Mouse (Mus musculus): ENCODE results near the gene Gm49368. TPM values are rescaled to one million over a fixed set of nuclear protein-coding genes. Genes with fewer than 3 reads are reported as not detected.
"Not testable (repeated sequence)": the region's sequence is repeated elsewhere in the genome, so short reads cannot be mapped to it uniquely, and the experiment has no call there.

Gm49368 gene
- polyA plus RNA-seq, 1 experiment from 2014 or later, result not detected

DNA sequence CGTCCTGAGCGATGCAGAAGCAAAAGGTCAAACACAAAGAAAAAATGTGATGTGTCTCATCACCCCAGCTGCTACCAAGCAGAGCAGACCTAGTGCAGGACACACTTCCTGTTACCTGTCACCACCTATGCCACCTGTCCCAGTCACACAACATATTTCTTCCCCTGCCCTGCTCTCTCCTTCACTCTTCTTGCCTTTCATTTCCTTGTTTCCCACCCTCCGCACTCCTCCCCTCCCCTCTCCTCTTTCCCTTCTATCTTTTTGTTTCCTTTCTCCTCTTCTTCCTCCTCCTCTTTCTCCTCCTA, 29.5 kb upstream of the Gm49368 start:
- H3K9ac ChIP-seq, result no peak overlapping the region
- no peaks in the 10 kb centered on the region for H3K36me3 ChIP-seq
- H3K9me3 ChIP-seq, result no peaks in the 10 kb centered on the region
- ATAC-seq, result peak; percentile 49
- H3K4me1 ChIP-seq (replicated peaks), result no peaks in the 10 kb centered on the region
- H3K27me3 ChIP-seq (replicated peaks), result no peaks in the 10 kb centered on the region
- H3K4me2 ChIP-seq (replicated peaks), result no peak overlapping the region; the same call in 1 of the 2 replicates
- 80% methylated on average over 3 of the region's 3 CpGs for WGBS
- H3K4me3 ChIP-seq (replicated peaks), result no peak overlapping the region
- H3K27ac ChIP-seq, result peak overlapping the region; percentile 80

DNA sequence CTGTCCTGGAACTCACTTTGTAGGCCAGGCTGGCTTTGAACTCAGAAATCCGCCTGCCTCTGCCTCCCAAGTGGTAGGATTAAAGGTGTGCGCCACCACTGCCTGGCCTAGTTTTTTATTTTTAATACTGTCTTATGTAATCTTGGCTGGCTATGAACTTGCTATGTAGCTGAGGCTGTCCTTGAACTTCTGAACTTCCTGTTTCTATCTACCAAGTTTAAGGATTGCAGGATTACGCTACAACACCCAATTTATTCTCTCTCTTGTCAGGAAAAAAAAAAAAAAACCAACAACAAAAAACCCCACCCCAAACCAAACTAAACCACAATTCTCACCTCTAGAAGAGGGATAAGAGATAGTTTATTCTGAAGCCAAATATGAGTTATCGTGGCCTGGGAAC, 28.9 kb upstream of the Gm49368 start:
- Histone ChIP-seq H3K4me1 (replicated peaks) (no peaks in the 10 kb centered on the region), H3K9ac (no peak overlapping the region), H3K27me3 (replicated peaks) (no peaks in the 10 kb centered on the region), H3K9me3 (no peaks in the 10 kb centered on the region), H3K36me3 (no peaks in the 10 kb centered on the region), H3K27ac (no peak overlapping the region), H3K4me2 (replicated peaks) (no peak overlapping the region), H3K4me3 (replicated peaks) (no peak overlapping the region)
- no peak for ATAC-seq
- 84% methylated on average over 4 of the region's 4 CpGs for WGBS

DNA sequence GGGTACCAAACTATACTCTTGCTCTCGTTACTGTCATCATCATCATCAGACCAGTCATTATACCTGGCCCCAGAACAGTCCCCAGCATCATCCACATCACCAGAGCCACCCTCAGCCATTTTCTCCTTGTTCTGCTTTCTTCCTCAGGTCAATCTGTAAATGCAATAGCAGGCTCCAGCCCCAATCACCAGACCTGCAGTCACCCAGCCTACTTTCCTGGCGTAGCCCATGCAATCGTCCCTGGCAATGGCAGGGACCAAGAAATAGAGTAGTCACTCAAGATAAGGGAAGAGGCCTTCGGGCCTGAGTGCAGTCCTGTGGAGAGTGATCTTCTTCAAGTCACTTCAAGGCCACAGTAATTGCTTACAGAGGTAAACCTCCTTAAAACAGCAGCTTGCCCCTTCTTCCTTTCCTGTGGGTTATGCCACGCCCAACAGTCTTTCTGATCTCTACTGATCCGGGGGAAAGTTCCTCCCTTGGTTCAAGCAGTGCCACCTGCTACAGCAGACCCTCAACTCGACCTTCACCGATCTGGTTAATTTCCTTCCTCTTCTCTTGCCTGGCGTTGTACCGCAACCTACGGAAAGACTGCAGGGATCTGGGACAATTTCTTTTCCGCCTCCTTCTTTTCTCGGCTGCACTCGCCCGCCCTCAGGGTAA, 20.2 kb upstream of the Gm49368 start:
- not testable (repeated sequence) for H3K4me1 ChIP-seq (replicated peaks); H3K27me3 ChIP-seq (replicated peaks); H3K36me3 ChIP-seq; H3K9me3 ChIP-seq; H3K9ac ChIP-seq; H3K27ac ChIP-seq; H3K4me3 ChIP-seq (replicated peaks); H3K4me2 ChIP-seq (replicated peaks); ATAC-seq
- WGBS, result 80% methylated on average over 15 of the region's 15 CpGs

DNA sequence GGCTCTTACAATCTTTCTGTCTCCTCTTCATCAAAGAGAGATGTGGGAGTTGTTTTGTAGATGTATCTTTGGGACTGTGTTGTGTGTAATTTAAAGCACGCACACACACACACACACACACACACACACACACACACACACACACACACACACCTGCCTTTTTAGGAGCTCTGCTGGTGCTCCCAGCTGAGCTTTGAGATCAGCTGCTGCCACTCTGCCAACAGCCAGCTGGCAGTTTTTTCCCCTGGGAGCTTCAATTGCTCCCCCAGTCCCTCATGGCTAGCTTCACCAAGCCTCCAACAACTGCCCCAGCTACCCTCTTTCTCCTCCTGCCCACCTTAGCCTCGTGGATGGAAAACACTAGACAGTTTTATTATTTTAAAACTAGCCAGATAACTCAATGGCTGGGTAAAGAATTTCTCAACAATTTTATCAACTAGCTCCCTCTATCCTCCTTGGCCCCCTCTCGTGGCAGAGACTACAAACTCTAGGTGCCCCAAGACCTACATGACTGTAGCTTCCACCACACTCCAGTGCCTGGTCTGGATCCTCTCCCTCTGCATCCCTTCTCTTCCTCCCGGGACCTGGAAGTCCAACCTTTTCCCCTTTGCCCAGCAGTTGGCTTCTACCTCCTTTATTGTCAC, 18.2 kb upstream of the Gm49368 start:
- no peaks in the 10 kb centered on the region for H3K4me1 ChIP-seq (replicated peaks)
- no peaks in the 10 kb centered on the region for H3K27me3 ChIP-seq (replicated peaks)
- no peak for ATAC-seq
- WGBS, result 67% methylated on average over 4 of the region's 4 CpGs
- no peak overlapping the region for H3K27ac ChIP-seq
- no peak overlapping the region for H3K9ac ChIP-seq
- no peak overlapping the region for H3K4me2 ChIP-seq (replicated peaks)
- no peak overlapping the region for H3K4me3 ChIP-seq (replicated peaks)
- H3K36me3 ChIP-seq, result no peaks in the 10 kb centered on the region
- H3K9me3 ChIP-seq, result no peaks in the 10 kb centered on the region

DNA sequence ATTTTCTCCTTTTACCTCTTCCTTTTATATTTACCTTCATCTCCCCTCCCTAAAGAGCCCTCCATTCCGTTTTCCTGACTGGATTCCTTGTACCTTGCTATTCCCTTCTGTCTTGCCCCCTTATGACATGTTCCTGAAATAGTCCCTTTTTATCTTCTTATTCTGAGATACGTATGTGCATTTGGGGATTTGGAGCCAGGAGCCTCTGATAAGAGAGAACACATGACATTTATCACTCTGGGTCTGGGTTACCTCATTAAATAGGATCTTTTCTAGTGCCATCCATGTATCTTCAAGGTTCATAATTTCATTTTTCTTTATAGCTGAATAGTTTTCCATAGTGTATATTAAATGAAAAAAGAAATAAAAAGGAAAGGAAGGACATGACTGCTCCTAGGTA, 16.8 kb upstream of the Gm49368 start:
- Histone ChIP-seq H3K36me3 (no peaks in the 10 kb centered on the region), H3K9ac (no peak overlapping the region)

DNA sequence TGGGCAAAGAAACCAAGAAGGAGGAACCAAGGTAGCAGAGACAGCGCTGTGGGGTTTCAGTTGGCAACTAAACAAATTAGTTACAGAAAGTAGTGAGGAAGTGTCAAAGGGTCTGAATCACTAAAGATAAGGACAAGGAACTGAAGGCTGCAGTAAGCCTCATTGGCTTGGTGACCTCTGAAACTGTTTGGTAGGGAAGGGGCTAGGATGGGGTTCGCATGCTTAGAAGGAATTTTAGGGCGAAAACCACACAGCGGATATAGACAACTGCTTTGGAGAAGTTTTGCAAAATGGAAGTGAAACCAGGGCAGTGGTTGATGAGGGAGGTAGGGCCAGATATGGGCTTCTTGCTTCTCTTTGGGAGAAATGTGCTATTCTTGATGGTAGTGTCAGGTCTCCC, 13.7 kb upstream of the Gm49368 start:
- H3K9me3 ChIP-seq, result no peaks in the 10 kb centered on the region
- no peak overlapping the region for H3K27ac ChIP-seq
- H3K9ac ChIP-seq, result no peak overlapping the region
- H3K36me3 ChIP-seq, result no peaks in the 10 kb centered on the region
- no peak for ATAC-seq
- H3K4me2 ChIP-seq (replicated peaks), result no peak overlapping the region
- H3K4me3 ChIP-seq (replicated peaks), result no peak overlapping the region
- 83% methylated on average over 4 of the region's 4 CpGs for WGBS
- H3K27me3 ChIP-seq (replicated peaks), result no peaks in the 10 kb centered on the region
- 0 out of 2 replicates have a peak, but pooled peaks cover 6% of the 10 kb centered on the region for H3K4me1 ChIP-seq (replicated peaks)

More for the DNA sequence above, 16.8 kb upstream of the Gm49368 start:
- no peak overlapping the region for H3K4me3 ChIP-seq (replicated peaks)
- 64% methylated on average over 2 of the region's 2 CpGs for WGBS
- 0 out of 2 replicates have a peak, but pooled peaks cover 2% of the 10 kb centered on the region for H3K4me1 ChIP-seq (replicated peaks)
- no peaks in the 10 kb centered on the region for H3K27me3 ChIP-seq (replicated peaks)
- no peak for ATAC-seq
- no peaks in the 10 kb centered on the region for H3K9me3 ChIP-seq
- no peak overlapping the region for H3K4me2 ChIP-seq (replicated peaks)
- H3K27ac ChIP-seq, result no peak overlapping the region

DNA sequence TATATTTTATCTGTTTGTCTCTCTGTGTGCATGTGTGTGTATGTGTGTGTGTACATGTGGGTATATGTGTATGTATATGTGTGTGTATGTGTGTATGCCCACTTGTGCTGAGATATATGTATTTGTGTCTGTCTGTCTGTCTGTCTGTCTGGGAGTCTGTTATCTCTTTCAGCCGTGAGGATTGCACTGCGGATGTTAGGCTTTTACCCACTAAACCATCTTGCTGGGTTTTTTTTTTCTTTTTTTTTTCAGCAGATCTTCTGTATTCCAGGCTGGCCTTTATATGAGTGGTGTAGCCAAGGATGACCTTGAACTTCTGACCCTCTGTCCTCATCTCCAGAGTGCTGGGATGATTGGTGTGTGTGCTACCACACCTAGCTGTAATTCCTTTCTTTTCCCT, 13.2 kb upstream of the Gm49368 start:
- WGBS, result 86% methylated on average over 2 of the region's 2 CpGs

DNA sequence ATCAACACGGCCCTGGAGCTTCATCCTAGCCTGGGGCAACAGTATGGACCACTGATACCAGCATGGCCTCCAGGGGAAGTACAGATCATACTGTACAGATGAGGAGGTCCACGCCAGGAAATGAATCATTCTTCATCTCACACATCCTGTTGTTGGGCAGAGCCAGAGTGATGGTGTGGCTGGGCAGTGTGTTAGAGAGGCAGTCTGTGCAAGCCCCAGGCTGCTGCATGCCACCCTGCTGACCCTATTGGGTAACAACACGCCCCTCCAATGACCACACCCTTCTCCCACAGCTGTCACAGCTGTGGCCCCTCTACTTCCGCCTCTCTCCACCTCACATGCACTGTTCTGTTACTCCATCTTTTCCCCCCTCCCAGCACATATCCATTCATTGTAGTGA, 11.7 kb upstream of the Gm49368 start:
- no peak overlapping the region for H3K27ac ChIP-seq
- H3K4me3 ChIP-seq (replicated peaks), result no peak overlapping the region
- no peak overlapping the region for H3K9ac ChIP-seq
- H3K27me3 ChIP-seq (replicated peaks), result no peaks in the 10 kb centered on the region
- no peak overlapping the region for H3K4me2 ChIP-seq (replicated peaks)
- no peak for ATAC-seq
- 55% methylated on average over 4 of the region's 4 CpGs for WGBS
- H3K4me1 ChIP-seq (replicated peaks), result 0 out of 2 replicates have a peak, but pooled peaks cover 6% of the 10 kb centered on the region
- no peaks in the 10 kb centered on the region for H3K36me3 ChIP-seq
- H3K9me3 ChIP-seq, result no peaks in the 10 kb centered on the region

More for the DNA sequence above, 13.2 kb upstream of the Gm49368 start:
- Histone ChIP-seq H3K4me3 (replicated peaks) (no peak overlapping the region), H3K27ac (no peak overlapping the region), H3K27me3 (replicated peaks) (no peaks in the 10 kb centered on the region), H3K9ac (no peak overlapping the region), H3K9me3 (no peaks in the 10 kb centered on the region), H3K36me3 (no peaks in the 10 kb centered on the region), H3K4me1 (replicated peaks) (0 out of 2 replicates have a peak, but pooled peaks cover 6% of the 10 kb centered on the region), H3K4me2 (replicated peaks) (no peak overlapping the region)
- no peak for ATAC-seq

DNA sequence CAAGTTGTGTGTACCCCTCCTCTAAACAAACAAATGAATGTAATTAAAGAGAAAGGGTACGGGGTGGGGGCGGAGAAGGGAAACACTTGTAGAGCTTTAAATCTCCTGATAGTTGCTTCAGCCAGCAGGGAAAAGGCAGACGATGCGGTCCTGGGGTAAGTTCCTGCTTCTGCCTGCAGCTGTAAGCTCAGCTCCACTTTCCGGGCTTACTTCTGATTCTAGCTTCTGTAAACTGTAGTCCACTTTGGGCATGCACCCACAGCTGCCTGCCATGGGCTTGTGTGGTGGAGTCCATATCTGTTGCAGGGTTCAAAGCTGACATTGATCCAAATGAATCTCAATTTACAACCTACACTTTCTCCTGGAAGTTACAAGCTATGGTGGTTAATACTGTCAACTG, 9.4 kb upstream of the Gm49368 start:
- WGBS, result 68% methylated on average over 5 of the region's 5 CpGs
- no peak overlapping the region for H3K27ac ChIP-seq

DNA sequence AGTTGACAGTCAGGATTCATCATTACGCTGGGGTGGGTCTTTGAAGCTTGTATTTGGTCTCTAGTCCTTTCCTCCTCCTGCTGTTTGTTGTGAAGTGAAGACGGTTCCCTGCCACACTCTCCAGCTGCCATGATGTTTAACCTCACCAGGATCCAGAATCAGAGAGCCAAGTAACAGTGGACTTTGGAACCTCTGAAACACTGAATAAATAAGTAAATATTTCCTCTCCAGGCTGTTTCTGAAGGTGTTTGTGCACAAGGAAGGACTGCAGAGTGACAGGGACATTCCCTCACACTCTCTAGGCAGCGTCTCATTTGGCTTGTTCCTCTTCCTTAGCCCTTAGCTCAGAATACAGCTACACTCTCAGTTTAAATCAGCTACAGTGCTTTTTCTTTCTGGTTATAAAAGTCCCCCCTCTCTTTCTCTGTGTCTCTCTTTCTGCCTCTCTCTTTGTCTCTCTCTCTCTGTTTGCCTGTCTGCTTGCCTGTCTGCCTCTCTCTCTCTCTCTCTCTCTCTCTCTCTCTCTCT, 5.5 kb upstream of the Gm49368 start:
- ATAC-seq, result no peak
- Histone ChIP-seq H3K36me3 (no peaks in the 10 kb centered on the region), H3K4me2 (replicated peaks) (no peak overlapping the region), H3K27me3 (replicated peaks) (no peaks in the 10 kb centered on the region), H3K27ac (no peak overlapping the region), H3K4me3 (replicated peaks) (no peak overlapping the region), H3K9me3 (no peaks in the 10 kb centered on the region), H3K4me1 (replicated peaks) (0 out of 2 replicates have a peak, but pooled peaks cover 3% of the 10 kb centered on the region), H3K9ac (no peak overlapping the region)
- WGBS, result 37% methylated on average over 3 of the region's 3 CpGs

More for the DNA sequence above, 9.4 kb upstream of the Gm49368 start:
- Histone ChIP-seq H3K9me3 (no peaks in the 10 kb centered on the region), H3K4me2 (replicated peaks) (no peak overlapping the region), H3K4me1 (replicated peaks) (0 out of 2 replicates have a peak, but pooled peaks cover 9% of the 10 kb centered on the region), H3K36me3 (no peaks in the 10 kb centered on the region), H3K4me3 (replicated peaks) (no peak overlapping the region), H3K27me3 (replicated peaks) (no peaks in the 10 kb centered on the region), H3K9ac (no peak overlapping the region)
- no peak for ATAC-seq

DNA sequence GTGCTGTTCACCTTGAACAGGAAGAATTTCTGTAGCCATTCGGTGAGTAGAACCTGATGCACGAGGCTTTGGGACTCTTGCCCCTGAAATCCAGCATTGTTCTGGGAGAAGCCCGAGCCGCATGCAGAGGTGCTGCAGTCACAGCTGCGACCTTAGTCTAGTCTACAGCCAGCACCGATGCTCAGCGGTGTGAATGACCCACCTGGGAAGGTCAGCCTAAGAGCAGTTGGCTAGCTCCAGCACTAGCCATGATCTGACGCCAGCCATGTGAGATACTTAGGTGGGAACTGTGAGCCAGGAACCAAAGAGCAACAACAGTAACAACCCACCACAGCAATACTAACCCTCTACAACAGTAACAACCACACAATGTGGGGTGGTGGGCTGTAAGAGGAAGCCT, 4.6 kb upstream of the Gm49368 start:
- H3K9me3 ChIP-seq, result no peaks in the 10 kb centered on the region
- 0 out of 2 replicates have a peak, but pooled peaks cover 3% of the 10 kb centered on the region for H3K4me1 ChIP-seq (replicated peaks)
- H3K9ac ChIP-seq, result no peak overlapping the region
- no peak overlapping the region for H3K4me3 ChIP-seq (replicated peaks)
- no peak overlapping the region for H3K4me2 ChIP-seq (replicated peaks)
- H3K36me3 ChIP-seq, result no peaks in the 10 kb centered on the region
- no peaks in the 10 kb centered on the region for H3K27me3 ChIP-seq (replicated peaks)
- ATAC-seq, result no peak
- whole genome bisulfite sequencing, result 84% methylated on average over 8 of the region's 8 CpGs
- no peak overlapping the region for H3K27ac ChIP-seq

DNA sequence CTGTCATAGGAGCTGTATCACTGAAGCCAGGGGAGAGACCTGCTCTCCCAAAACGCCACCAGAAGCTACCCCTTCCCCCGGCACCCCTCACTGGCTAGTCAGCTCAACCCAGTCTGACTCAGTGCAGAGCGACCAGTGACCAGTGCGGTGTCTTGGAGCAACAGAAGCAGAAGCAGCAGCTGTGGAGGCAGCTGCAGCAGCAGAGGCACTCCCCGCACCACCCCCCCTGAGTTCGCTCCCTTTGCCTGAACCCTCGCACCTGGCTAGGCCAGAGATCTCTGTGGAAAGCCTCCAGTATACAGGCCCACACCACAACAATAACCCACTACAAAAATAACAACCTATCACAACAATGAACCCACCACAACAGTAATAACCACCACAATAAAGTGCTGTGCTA, 3.9 kb upstream of the Gm49368 start:
- Histone ChIP-seq H3K4me1 (replicated peaks) (0 out of 2 replicates have a peak, but pooled peaks cover 3% of the 10 kb centered on the region), H3K4me2 (replicated peaks) (no peak overlapping the region), H3K9me3 (no peaks in the 10 kb centered on the region), H3K36me3 (no peaks in the 10 kb centered on the region), H3K27me3 (replicated peaks) (no peaks in the 10 kb centered on the region), H3K27ac (no peak overlapping the region), H3K9ac (no peak overlapping the region), H3K4me3 (replicated peaks) (no peak overlapping the region)
- peak; percentile 64 for ATAC-seq
- WGBS, result 62% methylated on average over 7 of the region's 7 CpGs

DNA sequence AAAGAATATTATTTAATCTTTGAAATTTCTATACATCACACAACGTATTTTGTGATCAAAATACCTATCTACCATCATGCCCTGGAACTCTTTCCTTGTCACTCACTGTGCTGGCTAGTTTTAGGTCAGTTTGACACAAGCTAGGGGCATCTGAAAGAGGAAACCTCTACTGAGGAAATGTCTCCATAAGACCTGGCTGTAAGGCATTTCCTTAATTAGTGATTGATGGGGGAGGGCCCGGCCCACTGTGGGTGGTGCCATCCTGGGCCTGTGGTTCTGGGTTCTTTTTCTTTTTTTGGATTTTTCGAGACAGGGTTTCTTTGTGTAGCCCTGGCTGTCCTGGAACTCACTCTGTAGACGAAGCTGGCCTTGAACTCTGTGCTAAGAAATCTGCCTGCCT, 3.4 kb upstream of the Gm49368 start:
- no peak for ATAC-seq
- Histone ChIP-seq H3K4me3 (replicated peaks) (no peak overlapping the region), H3K9me3 (no peaks in the 10 kb centered on the region), H3K27me3 (replicated peaks) (no peaks in the 10 kb centered on the region), H3K27ac (no peak overlapping the region), H3K9ac (no peak overlapping the region), H3K4me2 (replicated peaks) (no peak overlapping the region), H3K4me1 (replicated peaks) (0 out of 2 replicates have a peak, but pooled peaks cover 3% of the 10 kb centered on the region), H3K36me3 (no peaks in the 10 kb centered on the region)
- WGBS, result 72% methylated on average over 4 of the region's 4 CpGs
